Mouse (Mus musculus): Measurements from ENCODE around the gene Pla2g6.
A peak's percentile ranks its signal among the peaks of the same experiment; 100 is the strongest.

Pla2g6 gene

GRCm38 (mm10) chr15:79328058-79328938 is at the start of gene Pla2g6:
Pla2g6 (minus strand) TSS chr15:79328390.
- DNase-seq (ENCODE audit: low spot score in 2 of 2): peak; percentile 98 to 99

DNA sequence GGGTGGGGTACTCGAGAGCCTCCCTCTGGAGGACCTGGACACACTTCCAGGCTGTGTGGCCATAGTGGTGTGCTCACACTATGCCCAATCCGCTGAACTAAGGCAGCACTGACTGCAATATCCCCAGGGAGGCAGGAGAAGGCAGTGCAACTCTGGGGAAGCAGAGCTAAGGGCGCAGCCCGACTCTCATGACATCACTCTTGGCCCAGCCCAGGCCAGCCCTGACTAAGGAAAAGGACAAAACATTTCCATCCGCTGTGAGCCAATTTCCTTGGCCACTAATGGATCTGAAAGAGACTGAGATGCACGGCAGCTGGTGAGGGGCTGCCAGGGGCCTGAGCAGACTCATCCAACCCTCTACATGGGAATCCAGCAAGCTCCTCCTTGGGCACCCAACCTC is 49.5 kb upstream of the Pla2g6 start:
- no peak for DNase-seq (ENCODE audit: low spot score in 2 of 2)

DNA sequence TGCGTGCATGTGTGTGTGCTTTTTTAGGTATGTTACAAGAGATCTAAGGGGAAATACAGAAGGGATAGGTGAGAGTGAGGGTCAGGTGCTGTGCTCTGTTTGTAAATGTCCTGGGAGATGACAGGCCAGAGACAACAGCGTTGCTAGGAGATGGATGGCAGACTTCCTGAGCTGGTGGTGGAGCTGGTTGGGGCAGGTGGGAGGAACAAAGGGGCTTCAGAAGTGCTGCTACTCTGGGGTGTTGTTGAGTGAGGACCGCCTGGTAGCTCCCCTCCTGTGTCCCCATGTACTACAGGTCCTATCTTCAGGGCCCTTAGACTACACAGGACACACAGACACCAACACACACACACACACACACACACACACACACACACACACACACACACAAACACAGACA is 46.6 kb upstream of the Pla2g6 start:
- no peak for DNase-seq (ENCODE audit: low spot score in 2 of 2)

GRCm38 (mm10) chr15:79370281-79370843 is 42.2 kb upstream of the Pla2g6 start:
- no peak for DNase-seq (ENCODE audit: low spot score in 2 of 2)

DNA sequence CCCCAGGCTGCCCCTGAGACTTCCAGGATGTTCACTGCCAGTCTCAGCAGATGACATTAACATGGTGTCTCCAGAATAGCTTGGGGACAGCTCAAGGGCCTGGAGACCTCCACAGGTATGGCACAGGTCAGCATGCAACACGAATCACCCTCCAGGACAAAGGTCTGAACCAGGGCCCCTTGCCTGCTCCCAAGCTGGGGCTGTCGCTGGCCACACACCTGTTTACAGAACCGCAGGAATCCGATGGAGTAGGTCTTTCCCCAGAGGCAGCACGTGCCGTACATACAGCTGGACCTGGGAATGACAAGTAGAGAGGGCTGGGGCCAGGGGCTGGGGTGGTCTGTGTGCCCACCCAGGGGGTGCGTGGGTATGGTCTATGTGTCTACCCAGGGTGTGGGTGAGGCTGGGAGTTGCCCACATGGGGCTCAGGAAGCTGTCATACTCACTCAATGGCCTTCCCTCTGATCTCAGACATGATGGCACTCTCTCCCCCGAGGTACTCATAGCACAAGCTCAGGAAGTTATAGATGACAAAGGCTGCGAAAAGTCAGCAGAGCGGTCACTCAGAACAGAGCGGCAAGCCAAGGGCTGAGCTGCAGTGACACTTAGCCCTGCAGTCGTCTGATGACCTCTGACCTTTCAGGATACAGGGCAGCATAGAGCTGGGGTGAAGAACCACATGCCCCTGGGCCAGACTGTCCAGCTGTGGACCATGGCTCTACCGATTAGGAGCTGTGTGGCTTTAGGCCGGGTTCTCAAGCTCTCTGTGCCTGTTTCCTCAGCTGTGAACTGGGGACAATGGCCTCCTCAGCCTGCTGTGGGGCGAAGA is 41.5 kb upstream of the Pla2g6 start:
- no peak for DNase-seq (ENCODE audit: low spot score in 2 of 2)

DNA sequence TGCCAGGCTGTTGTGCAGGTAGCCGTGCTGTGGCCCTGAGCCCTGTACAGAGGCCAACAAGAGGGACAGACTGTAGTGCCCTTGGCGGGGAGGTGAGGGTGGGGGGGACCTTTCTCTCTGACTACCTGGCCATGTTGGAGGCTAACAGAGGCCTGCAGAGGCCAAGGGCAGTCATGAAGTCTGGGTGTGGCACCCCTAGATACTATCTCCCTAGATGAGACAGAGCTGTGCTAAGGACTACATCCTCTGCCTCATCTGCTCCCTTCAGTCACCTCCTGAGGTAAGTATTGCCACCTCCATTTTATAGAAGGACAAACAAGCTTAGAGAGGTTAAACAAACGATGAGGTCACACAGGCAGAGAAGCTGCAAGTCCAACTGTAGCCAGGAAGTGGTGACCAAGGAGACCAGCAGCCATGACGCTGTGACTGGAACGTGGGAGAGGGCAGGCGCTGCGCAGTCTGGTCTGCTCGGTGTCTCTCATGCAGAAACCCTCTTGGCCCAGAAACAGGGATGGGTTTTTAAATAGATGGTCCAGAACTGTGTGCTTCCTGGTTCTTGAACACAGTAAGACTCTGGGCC is 40.8 kb upstream of the Pla2g6 start:
- DNase-seq (ENCODE audit: low spot score in 2 of 2): no peak

GRCm38 (mm10) chr15:79368313-79368811 is 40.2 kb upstream of the Pla2g6 start:
- no peak for DNase-seq (ENCODE audit: low spot score in 2 of 2)

DNA sequence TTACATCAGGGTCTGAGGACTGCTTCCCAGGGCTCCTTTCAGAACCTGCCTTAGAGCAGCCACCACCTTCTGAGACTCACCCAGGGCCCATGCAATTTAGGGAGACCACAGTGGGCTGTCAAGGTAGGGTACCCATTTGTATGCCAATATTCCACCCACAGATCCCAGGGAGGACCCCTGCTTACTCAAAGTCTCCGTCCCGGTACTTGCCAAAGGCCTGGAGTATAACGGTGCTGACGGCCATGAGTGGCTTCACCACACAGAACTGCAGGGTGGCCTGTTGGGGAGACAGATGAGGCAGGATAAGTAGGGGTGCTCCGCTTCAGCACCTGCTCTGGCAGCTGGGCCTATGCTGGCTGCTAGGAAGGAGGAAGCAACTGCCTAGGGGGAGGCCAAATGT is 38.2 kb upstream of the Pla2g6 start:
- no peak for DNase-seq (ENCODE audit: low spot score in 2 of 2)

- DNase-seq (ENCODE audit: low spot score in 2 of 2): no peak
These were observed 36.9 kb upstream of the Pla2g6 start for GRCm38 (mm10) chr15:79365068-79365467.

DNA sequence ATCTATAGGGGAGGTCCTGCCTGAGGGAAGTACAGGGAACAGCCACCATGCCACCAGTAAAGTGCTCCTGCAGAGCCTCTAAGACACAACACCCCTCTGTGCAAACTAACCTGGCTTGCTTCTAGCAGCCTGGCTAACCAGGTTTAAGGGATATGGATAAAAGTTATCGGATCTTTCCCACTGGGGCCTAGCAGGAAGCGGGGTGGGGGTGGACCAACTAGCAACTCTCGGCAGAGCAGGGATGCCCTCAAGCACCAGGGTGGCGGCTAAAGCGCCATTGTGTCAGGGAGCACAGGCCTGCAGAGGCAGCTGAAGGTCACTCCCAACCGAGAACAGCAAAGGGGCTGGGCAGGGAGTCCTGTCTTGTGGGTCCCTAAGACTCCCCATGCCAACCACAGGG is 35.9 kb upstream of the Pla2g6 start:
- no peak for DNase-seq (ENCODE audit: low spot score in 2 of 2)

GRCm38 (mm10) chr15:79361023-79361422 is 32.8 kb upstream of the Pla2g6 start:
- no peak for DNase-seq (ENCODE audit: low spot score in 2 of 2)

GRCm38 (mm10) chr15:79360371-79360770 is 32.2 kb upstream of the Pla2g6 start:
- no peak for DNase-seq (ENCODE audit: low spot score in 2 of 2)

DNA sequence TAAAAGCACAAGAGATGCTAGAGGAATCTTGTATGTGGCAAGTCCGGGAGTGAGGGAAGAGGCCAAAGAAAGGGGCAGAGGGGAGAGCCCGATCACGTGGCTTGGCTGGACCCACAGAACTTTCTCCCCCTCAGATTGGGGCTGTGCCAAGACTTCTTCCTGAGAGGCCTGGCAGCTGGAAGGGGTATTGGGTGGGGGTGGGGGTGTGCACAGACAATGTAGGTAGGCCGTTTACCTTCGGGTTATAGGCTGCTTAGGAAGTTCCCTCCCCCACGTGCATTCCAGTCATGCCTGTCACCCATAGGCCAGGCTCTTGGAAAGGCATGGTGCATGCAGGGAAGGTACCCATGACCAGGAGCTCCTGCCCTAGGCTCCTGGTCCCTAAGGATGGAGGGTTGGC is 31.8 kb upstream of the Pla2g6 start:
- no peak for DNase-seq (ENCODE audit: low spot score in 2 of 2)

DNA sequence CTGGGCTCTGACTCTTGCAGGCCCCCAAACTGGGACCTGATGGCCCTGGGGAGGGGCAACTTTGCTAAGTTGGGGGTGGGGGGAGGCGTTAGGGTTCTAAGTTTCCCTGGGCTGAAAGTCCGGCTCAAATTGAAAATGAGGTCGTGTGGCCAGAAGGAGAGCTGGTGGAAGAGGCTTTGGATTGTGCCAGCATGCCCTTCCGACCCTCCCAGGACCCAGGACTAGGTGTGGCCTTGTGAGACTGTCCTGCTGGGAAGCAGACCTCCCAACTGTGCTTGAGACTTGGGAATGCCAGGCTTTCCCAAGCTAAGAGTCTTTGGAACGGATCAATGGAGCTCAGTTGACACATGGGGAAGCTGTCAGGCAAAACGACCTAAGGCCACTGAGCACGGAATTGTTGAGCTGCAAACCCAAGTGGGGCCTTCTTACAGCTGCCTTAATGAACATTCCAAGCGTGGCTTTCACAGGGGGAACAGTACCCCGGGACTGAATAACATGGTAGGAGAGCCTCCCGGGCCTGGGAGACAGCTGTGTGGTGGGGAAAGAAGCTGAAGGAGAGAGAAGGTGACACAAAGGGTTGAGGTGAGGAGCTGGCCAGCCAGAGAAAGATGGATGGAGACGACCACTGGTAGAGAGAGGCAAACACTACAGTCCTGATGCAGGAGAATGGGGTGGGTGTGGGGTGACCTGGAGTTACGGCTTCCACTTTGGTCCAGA is 29.9 kb upstream of the Pla2g6 start:
- DNase-seq (ENCODE audit: low spot score in 2 of 2): no peak

DNA sequence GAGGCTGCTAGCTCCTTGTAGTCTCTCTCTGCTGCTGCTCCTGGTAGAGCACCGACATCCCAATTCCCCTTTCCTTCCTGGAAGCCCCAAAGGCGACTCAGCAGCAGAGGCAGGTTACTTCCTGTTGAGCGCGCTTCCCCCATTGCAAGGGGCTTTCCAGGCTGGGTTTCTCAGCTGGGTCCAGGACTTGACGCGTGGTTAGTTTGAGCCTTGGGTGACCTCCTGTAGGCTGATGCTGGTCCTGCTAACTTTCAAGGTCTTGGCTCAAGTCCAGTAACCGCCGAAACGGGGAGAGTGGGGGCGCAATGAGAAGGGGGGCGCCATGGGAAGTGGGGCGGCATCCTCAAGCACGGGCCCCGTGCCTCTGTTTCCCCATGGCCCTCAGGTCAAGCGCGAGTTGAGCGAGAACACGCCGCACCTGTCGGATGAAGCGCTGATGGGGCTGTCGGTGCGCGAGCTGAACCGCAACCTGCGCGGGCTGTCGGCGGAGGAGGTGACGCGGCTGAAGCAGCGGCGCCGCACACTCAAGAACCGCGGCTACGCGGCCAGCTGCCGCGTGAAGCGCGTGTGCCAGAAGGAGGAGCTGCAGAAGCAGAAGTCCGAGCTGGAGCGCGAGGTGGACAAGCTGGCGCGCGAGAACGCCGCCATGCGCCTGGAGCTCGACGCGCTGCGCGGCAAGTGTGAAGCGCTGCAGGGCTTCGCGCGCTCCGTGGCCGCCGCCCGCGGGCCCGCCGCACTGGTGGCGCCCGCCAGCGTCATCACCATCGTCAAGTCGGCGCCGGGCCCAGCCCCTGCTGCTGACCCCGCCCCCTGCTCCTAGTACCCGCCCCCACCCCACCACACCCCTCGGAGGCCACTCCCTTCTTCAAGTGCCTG is 29.1 kb upstream of the Pla2g6 start:
- peak in 1 of 2 experiments; percentile 65 for DNase-seq (ENCODE audit: low spot score in 2 of 2)

GRCm38 (mm10) chr15:79356481-79356880 is 28.3 kb upstream of the Pla2g6 start:
- no peak for DNase-seq (ENCODE audit: low spot score in 2 of 2)

- DNase-seq (ENCODE audit: low spot score in 2 of 2): no peak
These were observed 26.4 kb upstream of the Pla2g6 start for GRCm38 (mm10) chr15:79354619-79355018.

GRCm38 (mm10) chr15:79353690-79354305 is 25.6 kb upstream of the Pla2g6 start:
- DNase-seq (ENCODE audit: low spot score in 2 of 2): no peak

DNA sequence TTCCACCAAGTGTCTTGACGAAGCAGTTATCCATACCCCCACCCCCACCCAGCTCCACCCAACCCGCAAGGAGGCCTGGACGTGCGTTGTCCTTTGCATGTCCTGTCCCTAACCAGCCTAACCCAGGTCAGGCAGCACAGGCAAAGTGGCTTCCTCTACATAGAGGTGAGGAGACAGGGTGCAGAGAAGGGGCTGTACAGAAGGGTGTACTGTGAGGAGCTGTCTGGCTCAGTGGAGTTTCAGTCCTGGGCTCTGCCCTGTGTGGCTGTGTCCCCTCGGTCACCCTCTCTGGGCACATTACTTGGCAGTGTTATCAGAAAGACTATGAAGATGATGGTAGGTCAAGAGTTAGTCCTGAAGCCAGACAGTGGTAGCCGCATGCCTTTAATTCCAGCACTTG is 24.3 kb upstream of the Pla2g6 start:
- DNase-seq (ENCODE audit: low spot score in 2 of 2): no peak

DNA sequence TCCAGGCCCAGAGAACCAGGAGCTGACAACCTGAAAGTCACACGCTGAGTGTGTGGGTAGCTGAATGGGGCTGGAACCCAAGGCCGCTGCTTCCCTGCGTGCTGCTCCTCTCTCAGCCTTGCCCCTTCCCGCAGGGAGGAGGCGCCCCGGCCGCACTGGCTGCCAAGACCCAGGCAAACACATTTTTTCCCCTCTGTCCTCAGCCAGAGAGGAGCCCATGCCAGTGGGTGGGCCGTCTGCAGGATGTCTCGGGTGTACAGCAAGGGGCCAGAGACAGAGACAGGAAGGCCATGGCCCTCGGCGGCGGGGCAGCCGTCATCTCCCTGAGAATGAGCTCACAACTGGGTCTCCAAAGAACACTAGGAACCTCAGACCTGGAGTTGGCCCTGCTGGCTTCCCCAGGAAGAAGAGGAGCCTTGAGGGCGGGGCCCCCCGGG is 23.2 kb upstream of the Pla2g6 start:
- no peak for DNase-seq (ENCODE audit: low spot score in 2 of 2)
